Mouse (Mus musculus): Measurements from ENCODE around the gene Timm22. TPM values are rescaled to one million over a fixed set of nuclear protein-coding genes. Genes with fewer than 3 reads are reported as not detected.

The Timm22 gene
- polyA plus RNA-seq, 1 experiment: 32.2 TPM

DNA sequence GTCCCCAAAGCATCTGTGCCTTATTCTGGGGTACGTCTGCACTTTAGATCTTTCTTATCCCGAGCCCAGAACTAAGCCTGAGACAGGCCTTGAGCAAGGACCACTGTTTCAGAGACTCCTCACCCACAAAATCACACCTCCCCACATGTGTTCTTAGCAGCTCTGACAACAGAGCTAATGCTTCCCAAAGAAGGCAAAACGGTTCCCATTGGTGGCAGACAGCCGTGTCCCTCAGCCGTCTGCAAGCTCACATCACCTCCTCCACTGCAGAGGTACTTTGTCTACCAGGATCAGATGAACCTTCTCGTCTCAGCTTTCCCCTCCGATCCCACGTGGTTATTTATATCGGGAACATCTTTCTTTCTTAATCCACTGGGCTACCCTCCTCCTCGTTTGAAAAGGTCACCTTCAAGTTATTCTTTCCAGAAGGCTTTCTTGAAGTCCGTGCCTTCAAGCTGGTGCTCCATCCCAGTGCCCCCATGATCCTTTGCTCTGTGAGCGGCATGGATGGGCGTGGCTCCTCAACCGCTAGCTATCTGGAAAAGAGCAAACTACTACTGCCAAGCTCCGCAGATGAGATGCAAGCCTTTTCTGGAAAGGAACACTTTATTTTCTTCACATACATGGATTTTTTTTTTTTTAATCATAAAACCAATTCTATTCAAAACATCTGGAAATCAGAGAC is 25.4 kb upstream of the Timm22 start:
- no peak for TF ChIP-seq GATA1 (IDR thresholded peaks at IDR 0.05; ENCODE audit: low read length)

GRCm38 (mm10) chr11:76382711-76383324 is 23.9 kb upstream of the Timm22 start:
- no peak for TF ChIP-seq GATA1 (IDR thresholded peaks at IDR 0.05; ENCODE audit: low read length)

DNA sequence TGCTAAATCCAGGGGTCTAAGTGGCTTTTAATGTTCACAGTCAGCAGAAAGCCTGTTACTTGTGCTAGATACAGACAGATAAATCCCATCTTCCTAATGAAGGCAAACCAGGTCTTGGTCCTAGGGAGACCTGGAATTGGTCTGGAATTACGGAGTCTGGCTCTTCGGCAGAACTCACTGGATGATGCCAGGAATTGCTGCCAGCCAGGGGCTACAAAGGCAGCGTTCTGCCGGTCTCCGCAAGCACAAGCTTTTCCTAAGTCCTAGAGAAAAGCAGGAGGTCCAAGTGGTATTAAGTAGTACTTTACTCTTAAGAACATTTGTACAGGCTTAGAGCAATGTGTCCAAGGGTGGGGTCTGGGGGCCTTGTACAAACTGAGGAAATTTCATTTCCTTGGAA is 22.4 kb upstream of the Timm22 start:
- no peak for TF ChIP-seq GATA1 (IDR thresholded peaks at IDR 0.05; ENCODE audit: low read length)

- no peak for TF ChIP-seq GATA1 (IDR thresholded peaks at IDR 0.05; ENCODE audit: low read length)
These were observed 21.7 kb upstream of the Timm22 start for GRCm38 (mm10) chr11:76385017-76385416.

DNA sequence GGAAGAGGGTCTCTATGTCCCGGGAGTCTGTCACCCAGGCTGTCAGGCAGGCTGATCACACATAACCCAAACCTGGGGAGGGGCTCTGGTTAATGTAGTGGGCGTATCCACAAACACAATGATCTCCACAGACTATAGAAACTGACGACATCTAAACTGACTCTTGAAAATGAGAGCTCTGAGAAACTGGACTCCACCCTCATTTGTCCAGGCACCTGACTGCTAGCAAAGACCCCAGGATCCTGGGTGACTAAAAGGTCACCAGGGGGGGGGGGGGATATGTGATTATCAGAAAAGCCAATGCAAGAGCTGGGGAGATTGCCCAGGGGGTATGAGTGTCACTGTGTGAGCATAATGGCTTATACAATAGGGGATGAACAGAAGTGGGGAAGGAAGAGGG is 21.0 kb upstream of the Timm22 start:
- TF ChIP-seq GATA1 (IDR thresholded peaks at IDR 0.05; ENCODE audit: low read length): no peak

DNA sequence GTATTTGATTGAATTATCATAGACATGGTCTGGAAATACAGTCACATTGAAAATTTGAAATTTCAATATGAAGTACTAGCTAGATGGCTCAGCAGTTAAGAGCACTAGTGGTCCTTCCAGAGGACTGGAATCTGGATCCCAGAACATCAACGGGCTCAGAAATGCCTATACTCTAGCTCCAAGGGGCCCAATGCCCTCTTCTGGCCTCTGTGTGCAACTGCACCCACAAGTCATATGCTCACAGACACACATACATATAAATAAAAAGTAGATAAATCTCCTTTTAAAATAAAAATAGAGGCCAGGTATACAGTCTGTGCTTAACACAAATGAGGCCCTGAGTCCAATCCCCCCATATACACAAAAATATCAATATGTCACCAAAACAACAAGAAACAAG is 19.7 kb upstream of the Timm22 start:
- TF ChIP-seq GATA1 (IDR thresholded peaks at IDR 0.05; ENCODE audit: low read length): no peak

DNA sequence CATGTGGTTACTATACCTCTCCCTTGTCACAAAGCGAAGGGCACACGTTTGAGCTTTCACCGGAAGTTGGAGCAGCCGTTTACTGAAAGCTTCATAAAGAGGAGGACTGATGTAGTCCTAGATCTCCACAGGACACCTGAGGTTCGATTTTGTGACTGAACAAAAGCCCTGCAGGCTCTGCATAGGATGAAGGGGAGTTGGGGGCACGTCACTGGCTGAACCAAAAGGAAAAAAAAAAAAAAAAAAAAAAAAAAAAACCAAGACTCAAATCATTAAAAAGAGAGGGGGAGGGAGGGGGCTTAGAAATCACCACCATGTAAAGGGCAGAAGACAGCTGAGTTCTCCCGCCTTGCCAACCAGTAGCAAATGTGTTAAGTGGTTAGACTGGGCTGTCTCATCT is 18.0 kb upstream of the Timm22 start:
- TF ChIP-seq GATA1 (IDR thresholded peaks at IDR 0.05; ENCODE audit: low read length): no peak

DNA sequence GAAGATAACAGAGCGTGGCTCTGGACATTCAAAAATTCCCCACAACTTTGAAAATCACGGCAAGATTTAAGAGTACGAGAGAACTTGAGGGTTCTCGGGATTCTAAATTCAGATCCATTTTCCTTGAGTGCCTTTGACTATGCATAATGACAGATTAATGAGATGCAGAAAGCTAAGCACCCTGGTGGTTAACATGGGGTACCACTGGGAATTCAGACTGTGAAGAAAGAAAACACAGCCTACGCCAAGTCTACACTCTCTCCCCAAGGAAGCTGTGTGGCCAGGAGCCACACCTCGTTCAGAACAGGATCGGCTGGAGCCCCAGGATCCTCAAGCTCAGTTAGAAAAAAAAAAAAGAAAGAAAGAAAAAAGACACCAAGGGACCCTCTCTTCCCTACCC is 14.2 kb upstream of the Timm22 start:
- no peak for TF ChIP-seq GATA1 (IDR thresholded peaks at IDR 0.05; ENCODE audit: low read length)

GRCm38 (mm10) chr11:76392996-76393395 is 13.8 kb upstream of the Timm22 start:
- TF ChIP-seq GATA1 (IDR thresholded peaks at IDR 0.05; ENCODE audit: low read length): no peak

DNA sequence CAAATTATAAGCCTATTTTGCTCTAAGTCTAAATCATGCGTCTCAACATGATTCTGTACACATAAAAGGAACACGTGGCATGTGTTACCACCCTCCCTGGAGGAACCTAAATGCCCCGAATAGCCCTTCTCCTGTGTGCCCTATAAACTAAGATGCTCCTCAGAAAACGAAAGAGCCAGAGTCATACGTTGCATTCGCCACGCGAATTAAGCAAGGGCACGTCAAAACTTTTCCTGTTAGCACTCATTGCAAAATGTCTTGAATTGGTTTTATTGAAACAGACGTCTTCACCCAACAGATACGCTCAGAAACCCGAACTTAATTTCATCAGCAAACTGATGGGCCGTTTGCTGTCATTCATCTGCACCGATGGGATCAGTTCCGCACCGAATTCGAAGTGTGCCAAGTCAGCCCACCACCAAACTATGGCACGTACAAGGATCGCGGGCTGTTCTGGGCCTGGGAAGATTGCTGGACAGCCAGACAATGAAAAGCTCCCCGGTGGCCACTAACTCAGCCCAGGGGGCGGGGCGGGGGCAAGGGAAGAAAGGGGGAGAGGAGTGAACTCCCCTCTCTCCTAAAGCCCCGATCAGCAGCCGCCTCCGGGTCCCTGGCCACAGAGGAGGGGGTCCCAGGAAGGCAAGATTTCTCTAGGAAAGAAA is 9.0 kb upstream of the Timm22 start:
- no peak for TF ChIP-seq GATA1 (IDR thresholded peaks at IDR 0.05; ENCODE audit: low read length)

- no peak for TF ChIP-seq GATA1 (IDR thresholded peaks at IDR 0.05; ENCODE audit: low read length)
These were observed 8.4 kb upstream of the Timm22 start for GRCm38 (mm10) chr11:76398312-76398797.

- no peak for TF ChIP-seq GATA1 (IDR thresholded peaks at IDR 0.05; ENCODE audit: low read length)
These were observed 7.8 kb upstream of the Timm22 start, which contains the start of gene Nxn for GRCm38 (mm10) chr11:76398798-76399586. Gene Nxn (minus strand): TSS chr11:76399140.

DNA sequence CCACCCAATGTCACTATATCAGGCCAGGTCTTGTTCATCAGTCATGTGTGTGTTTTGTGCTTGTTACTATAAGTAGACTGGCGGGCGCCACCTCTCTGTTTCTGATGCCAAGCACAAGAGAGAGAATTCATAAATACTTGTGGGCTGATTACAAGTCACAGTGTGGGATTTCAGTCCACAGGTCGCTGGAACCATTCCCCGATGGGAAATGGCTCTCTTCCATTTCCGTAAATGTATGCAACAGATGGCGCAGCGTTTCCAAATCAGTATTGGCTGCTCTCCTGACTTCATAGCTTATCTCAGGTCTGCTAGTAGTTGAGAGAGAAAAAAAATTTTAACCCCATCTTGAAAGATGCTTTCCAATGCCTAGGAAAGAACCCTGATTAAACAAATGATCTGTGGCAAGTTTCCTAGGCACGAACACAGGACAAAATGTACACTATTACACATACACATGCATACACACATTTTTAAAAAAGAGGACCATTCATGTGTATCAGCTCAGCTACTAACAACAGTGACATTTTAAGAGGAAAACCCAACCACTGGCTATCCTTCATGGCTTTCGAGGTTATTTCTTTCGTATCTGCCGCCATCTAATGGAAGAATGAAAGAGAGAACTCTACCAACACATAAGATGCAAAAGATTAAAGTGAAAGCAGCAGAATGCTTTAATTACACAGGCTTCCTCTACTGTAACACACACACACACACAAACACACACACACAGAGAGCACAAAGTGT is 7.0 kb upstream of the Timm22 start:
- TF ChIP-seq GATA1 (IDR thresholded peaks at IDR 0.05; ENCODE audit: low read length): no peak

GRCm38 (mm10) chr11:76401398-76401797 is 5.4 kb upstream of the Timm22 start:
- no peak for TF ChIP-seq GATA1 (IDR thresholded peaks at IDR 0.05; ENCODE audit: low read length)

- no peak for TF ChIP-seq GATA1 (IDR thresholded peaks at IDR 0.05; ENCODE audit: low read length)
These were observed 1.6 kb upstream of the Timm22 start for GRCm38 (mm10) chr11:76405113-76405512.

All from G1E-ER4 (cell line).